Mouse (Mus musculus) forebrain, postnatal 0 days (tissue): ENCODE data around the gene Zfp746. TPM values are rescaled to one million over a fixed set of nuclear protein-coding genes. Genes with fewer than 3 reads are reported as not detected.
A peak's percentile ranks its signal among the peaks of the same experiment; 100 is the strongest.

Experiments
- ATAC-seq: fragments of 200-750 bp; cut with Nextera tagmentation; 2 replicates; pipeline ENCODE4 v1.8.0; 2017; ENCODE audit warnings: mild to moderate bottlenecking, moderate library complexity
- DNase-seq: peaks from one replicate; pipeline ENCODE4 v3.0.0-alpha.2; 2015
- H3K27ac ChIP-seq: fragments of 300-500 bp; sonication (generic); 2 replicates; pipeline ENCODE4 v1.5.1; 2014; ENCODE audit warnings: low read depth, mild to moderate bottlenecking, antibody characterized with exemption, low read length, moderate library complexity, mixed read lengths
- H3K27me3 ChIP-seq: fragments of 300-500 bp; sonication (generic); 2 replicates; pipeline ENCODE4 v1.6.1; 2014; ENCODE audit warnings: mild to moderate bottlenecking, low read length, mixed read lengths; ENCODE audit not compliant: insufficient read depth
- H3K36me3 ChIP-seq: fragments of 300-500 bp; sonication (generic); 2 replicates; pipeline ENCODE4 v1.6.1; 2014; ENCODE audit warnings: mild to moderate bottlenecking, moderate library complexity; ENCODE audit not compliant: insufficient read depth
- H3K4me1 ChIP-seq: fragments of 300-500 bp; sonication (generic); 2 replicates; pipeline ENCODE4 v1.6.1; 2014; ENCODE audit warnings: antibody characterized with exemption; ENCODE audit not compliant: insufficient read depth
- H3K4me2 ChIP-seq: fragments of 300-500 bp; sonication (generic); 2 replicates; pipeline ENCODE4 v1.6.1; 2014; ENCODE audit warnings: low read depth, mild to moderate bottlenecking, moderate library complexity
- H3K4me3 ChIP-seq: fragments of 300-500 bp; sonication (generic); 2 replicates; pipeline ENCODE4 v1.5.1; 2014; ENCODE audit warnings: low read depth, low read length, mixed read lengths
- H3K9ac ChIP-seq: fragments of 300-500 bp; sonication (generic); 2 replicates; pipeline ENCODE4 v1.6.1; 2014; ENCODE audit warnings: mild to moderate bottlenecking
- H3K9me3 ChIP-seq: fragments of 300-500 bp; sonication (generic); 2 replicates; pipeline ENCODE4 v1.6.1; 2016; ENCODE audit warnings: low read length
- CTCF ChIP-seq: sonication (generic); IDR thresholded peaks from 2 replicates; pipeline ENCODE4 v1.5.1; 2016; ENCODE audit warnings: antibody characterized with exemption, control low read depth, low read depth
- WGBS: fragments of 180-500 bp; shearing (Covaris S2); extraction: QIAGEN DNeasy Blood & Tissue Kit; methylation state at CpG from one replicate; pipeline ENCODE4 v1.1.7; 2014; 5-methylcytosine and 5-hydroxymethylcytosine counted together
- polyA plus RNA-seq: library from polyadenylated mRNA; unstranded; fragments of >200 nt; fragmentation: Nextera tagmentation; extraction: Ambion mirVana; gene quantifications from 2 replicates; pipeline ENCODE4 v1.2.1, GENCODE M21; 2015
- total RNA-seq: library from RNA; depleted of rRNA; stranded (reverse); fragments of >200 nt; gene quantifications from 2 replicates; pipeline ENCODE4 v1.2.3, GENCODE M21; 2014

Gene Zfp746
- total and polyA plus RNA-seq, 2 experiments from 2014 or later = 15.5 to 51.6 TPM

DNA sequence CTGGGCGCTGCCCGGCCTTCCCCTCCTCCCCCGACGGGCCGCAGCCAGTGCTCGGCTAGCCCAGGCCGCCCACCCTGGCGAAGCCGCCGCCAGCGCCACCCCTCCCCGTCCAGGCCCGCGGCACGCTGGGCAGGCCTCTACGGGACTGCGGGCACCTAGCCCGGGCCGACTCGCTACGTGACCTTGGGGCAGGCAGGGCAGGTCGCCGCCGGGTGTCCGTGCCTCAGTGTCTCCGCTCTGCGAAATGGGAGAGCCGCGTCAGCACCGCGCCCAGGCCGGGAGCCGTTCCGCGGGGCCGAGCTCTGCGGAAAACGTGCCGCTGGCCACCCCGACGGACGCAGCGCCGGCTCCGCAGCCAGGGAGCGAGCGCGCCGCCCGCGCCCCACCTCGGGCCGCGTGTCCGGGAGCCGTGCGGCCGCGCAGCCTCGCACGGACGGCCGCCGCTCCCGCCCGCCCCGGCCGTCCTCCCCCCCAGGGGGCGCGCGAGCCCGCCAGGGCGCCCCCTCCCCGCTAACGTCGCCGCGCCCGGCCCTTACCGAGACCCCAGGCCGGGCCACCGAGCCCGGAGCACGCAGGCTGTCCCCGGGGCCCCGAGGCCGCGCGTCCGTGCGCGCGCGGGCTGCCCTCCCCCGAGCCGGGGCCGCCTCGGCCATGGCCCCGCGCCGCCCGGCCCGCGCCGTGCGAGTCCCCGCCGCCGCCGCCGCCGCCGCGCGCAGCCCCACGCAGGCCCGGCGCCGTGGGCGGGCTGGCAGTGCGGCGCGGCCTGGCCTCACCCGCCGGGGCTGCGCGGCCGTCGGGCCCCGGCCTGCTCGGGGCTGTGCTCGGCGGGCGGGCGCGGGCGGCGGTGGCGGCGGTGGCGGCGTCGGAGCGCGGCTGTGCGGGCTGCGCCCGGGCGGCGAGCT lies 38.7 kb downstream of the Zfp746 start:
- under 1% methylated on average over 91 of the region's 150 CpGs for WGBS
- peak; percentile 12 for DNase-seq

GRCm38 (mm10) chr6:48047114-48047449 lies 39.3 kb downstream of the Zfp746 start:
- Histone ChIP-seq H3K27me3 (no peaks in the 10 kb centered on the region), H3K4me3 (peak overlapping the region; percentile 73), H3K36me3 (peaks cover 25% of the 10 kb centered on the region), H3K27ac (peak overlapping the region; percentile 96; the same call in 1 of the 2 replicates), H3K9ac (peak overlapping the region; percentile 88), H3K9me3 (no peaks in the 10 kb centered on the region), H3K4me2 (peak overlapping the region; percentile 85), H3K4me1 (peaks cover 6% of the 10 kb centered on the region; the same call in 1 of the 2 replicates)
- WGBS = 9% methylated on average over 12 of the region's 12 CpGs
- DNase-seq (peak; percentile 24), ATAC-seq (no peak; the same call in 1 of the 2 replicates)
- TF ChIP-seq CTCF = peak; percentile 16; the same call in 1 of the 2 replicates

More for the DNA sequence above, 38.7 kb downstream of the Zfp746 start:
- peak; percentile 53 for ATAC-seq
- peak overlapping the region; percentile 85 for H3K4me2 ChIP-seq
- peak overlapping the region; percentile 96 for H3K27ac ChIP-seq
- peak overlapping the region; percentile 73 for H3K4me3 ChIP-seq
- no peak for TF ChIP-seq CTCF
- peaks cover 19% of the 10 kb centered on the region for H3K36me3 ChIP-seq
- H3K4me1 ChIP-seq = peaks cover 6% of the 10 kb centered on the region; the same call in 1 of the 2 replicates
- no peaks in the 10 kb centered on the region for H3K9me3 ChIP-seq
- no peaks in the 10 kb centered on the region for H3K27me3 ChIP-seq
- H3K9ac ChIP-seq = peak overlapping the region; percentile 88

DNA sequence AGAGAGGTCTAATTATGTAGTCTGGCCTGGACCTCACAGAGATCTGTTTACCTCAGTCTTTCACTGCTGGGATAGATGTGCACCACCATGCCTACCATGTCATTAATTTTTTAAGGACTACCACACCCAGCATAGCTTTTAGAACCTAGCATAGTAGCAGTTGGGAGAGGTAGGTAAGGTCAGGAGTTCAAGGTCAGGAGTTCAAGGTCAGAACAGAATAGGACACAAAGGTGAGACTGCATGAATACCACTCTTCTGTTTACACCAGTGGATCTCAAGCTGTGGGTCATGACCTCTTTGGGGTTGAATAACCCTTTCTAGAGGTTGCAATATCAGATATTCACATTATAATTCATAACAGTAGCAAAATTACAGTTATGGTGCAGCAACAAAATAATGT lies 53.7 kb downstream of the Zfp746 start:
- H3K4me3 ChIP-seq = no peak overlapping the region
- no peaks in the 10 kb centered on the region for H3K9me3 ChIP-seq
- no peaks in the 10 kb centered on the region for H3K27me3 ChIP-seq
- ATAC-seq (no peak), DNase-seq (no peak)
- no peak overlapping the region for H3K27ac ChIP-seq
- H3K36me3 ChIP-seq = peaks cover 88% of the 10 kb centered on the region
- H3K9ac ChIP-seq = no peak overlapping the region
- TF ChIP-seq CTCF = no peak
- H3K4me2 ChIP-seq = no peak overlapping the region
- H3K4me1 ChIP-seq = no peaks in the 10 kb centered on the region

- no peaks in the 10 kb centered on the region for H3K27me3 ChIP-seq
- no peak for DNase-seq
- no peak overlapping the region for H3K9ac ChIP-seq
- 88% methylated on average over 10 of the region's 10 CpGs for WGBS
- no peak overlapping the region for H3K27ac ChIP-seq
- TF ChIP-seq CTCF = peak; percentile 27
- ATAC-seq = no peak
- no peak overlapping the region for H3K4me2 ChIP-seq
- H3K4me1 ChIP-seq = no peaks in the 10 kb centered on the region
- peaks cover 84% of the 10 kb centered on the region for H3K36me3 ChIP-seq
- no peak overlapping the region for H3K4me3 ChIP-seq
- H3K9me3 ChIP-seq = peaks cover 10% of the 10 kb centered on the region; the same call in 1 of the 2 replicates
Observed at GRCm38 (mm10) chr6:48025905-48026660, 60.3 kb downstream of the Zfp746 start.

DNA sequence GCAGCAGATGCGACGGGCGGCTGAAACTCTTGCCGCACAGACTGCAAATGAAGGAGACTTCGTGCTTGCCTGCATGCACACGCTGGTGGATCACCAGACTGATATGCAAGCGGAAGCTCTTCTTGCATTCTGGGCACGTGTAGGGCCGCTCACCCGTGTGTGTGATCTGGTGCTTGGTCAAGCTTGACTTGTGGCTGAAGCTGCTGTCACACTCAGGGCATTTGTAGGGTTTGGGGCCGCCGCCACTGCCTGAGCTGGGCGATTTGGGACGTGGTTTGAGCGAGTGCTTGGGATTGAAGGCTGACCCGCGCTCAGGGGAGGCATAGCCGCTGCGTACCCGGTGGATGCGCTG lies 61.4 kb downstream of the Zfp746 start:
- Histone ChIP-seq H3K9me3 (peaks cover 10% of the 10 kb centered on the region; the same call in 1 of the 2 replicates), H3K4me1 (no peaks in the 10 kb centered on the region), H3K9ac (no peak overlapping the region), H3K36me3 (peaks cover 73% of the 10 kb centered on the region), H3K4me2 (no peak overlapping the region), H3K27me3 (no peaks in the 10 kb centered on the region), H3K27ac (no peak overlapping the region), H3K4me3 (no peak overlapping the region)
- ATAC-seq (0 out of 2 replicates have a peak, but pooled peaks have one; percentile 16), DNase-seq (no peak)
- no peak for TF ChIP-seq CTCF
- 79% methylated on average over 21 of the region's 21 CpGs for WGBS

- Histone ChIP-seq H3K9ac (no peak overlapping the region), H3K9me3 (peaks cover 10% of the 10 kb centered on the region; the same call in 1 of the 2 replicates), H3K4me3 (no peak overlapping the region), H3K27me3 (no peaks in the 10 kb centered on the region), H3K4me1 (no peaks in the 10 kb centered on the region), H3K36me3 (peaks cover 69% of the 10 kb centered on the region), H3K4me2 (no peak overlapping the region), H3K27ac (no peak overlapping the region)
- WGBS = 79% methylated on average over 43 of the region's 43 CpGs
- no peak for TF ChIP-seq CTCF
- ATAC-seq = peak; percentile 66
- DNase-seq = peak; percentile 31
Observed at GRCm38 (mm10) chr6:48024330-48024993, 61.9 kb downstream of the Zfp746 start.
